Mouse (Mus musculus) ES-E14 (cell line): Measurements from ENCODE around the gene Arhgap24. TPM values are rescaled to one million over a fixed set of nuclear protein-coding genes. Genes with fewer than 3 reads are reported as not detected.

Source experiments
- DNase-seq: peaks from one replicate; pipeline ENCODE4 v3.0.0-alpha.2; 2013; ENCODE audit warnings: low read depth, low spot score
- H3K27ac ChIP-seq: 2 replicates; pipeline ENCODE4 v1.5.1; 2012; ENCODE audit warnings: low read depth, mild to moderate bottlenecking, low read length, moderate library complexity, mixed read lengths; ENCODE audit not compliant: poor library complexity, insufficient read depth, severe bottlenecking
- H3K36me3 ChIP-seq: 2 replicates; pipeline ENCODE4 v1.6.1; 2012; ENCODE audit warnings: mild to moderate bottlenecking, low read length, moderate library complexity, mixed read lengths; ENCODE audit not compliant: control insufficient read depth, poor library complexity, insufficient read depth, severe bottlenecking
- H3K4me1 ChIP-seq, 2 experiments: fragments of 150-350 bp in 1 of 2; sonication (generic) in 1 of 2; 2 replicates each; pipeline ENCODE4 v1.6.1; 2012; ENCODE audit warnings: low read length in 2 of 2, mild to moderate bottlenecking in 1 of 2, mixed read lengths in 1 of 2; ENCODE audit not compliant: control insufficient read depth in 2 of 2, insufficient read depth in 2 of 2, poor library complexity in 1 of 2
- H3K4me3 ChIP-seq, 2 experiments: fragments of 150-350 bp in 1 of 2; sonication (generic) in 1 of 2; 2 replicates each; pipeline ENCODE4 v1.5.1; 2012; ENCODE audit warnings: low read length in 2 of 2, low read depth in 1 of 2, mild to moderate bottlenecking in 1 of 2, mixed read lengths in 1 of 2; ENCODE audit not compliant: insufficient read depth in 1 of 2, poor library complexity in 1 of 2, severe bottlenecking in 1 of 2
- H3K9ac ChIP-seq: 2 replicates; pipeline ENCODE4 v1.6.1; 2012; ENCODE audit warnings: low read depth, mild to moderate bottlenecking, low read length, mixed read lengths; ENCODE audit not compliant: poor library complexity, insufficient read depth, severe bottlenecking
- H3K9me3 ChIP-seq: fragments of 150-350 bp; sonication (generic); 2 replicates; pipeline ENCODE4 v1.6.1; 2012; ENCODE audit warnings: low read depth, mild to moderate bottlenecking, low read length; ENCODE audit not compliant: control insufficient read depth, insufficient read depth
- CHD2 ChIP-seq: IDR thresholded peaks from 2 replicates; pipeline ENCODE4 v1.6.1; 2014; ENCODE audit warnings: mild to moderate bottlenecking, low read depth, low read length, inconsistent platforms
- HCFC1 ChIP-seq: IDR thresholded peaks from 2 replicates; pipeline ENCODE4 v1.6.1; 2012; ENCODE audit warnings: low read length, inconsistent platforms, borderline replicate concordance; ENCODE audit not compliant: insufficient read depth
- MAFK ChIP-seq: IDR thresholded peaks from 2 replicates; pipeline ENCODE4 v1.6.1; 2014; ENCODE audit warnings: mild to moderate bottlenecking, low read depth, low read length, inconsistent platforms; ENCODE audit not compliant: insufficient read depth
- ZC3H11A ChIP-seq: IDR thresholded peaks from 2 replicates; pipeline ENCODE4 v1.6.1; 2012; ENCODE audit warnings: low read depth, mild to moderate bottlenecking, inconsistent platforms, low read length, borderline replicate concordance
- ZNF384 ChIP-seq: IDR thresholded peaks from 2 replicates; pipeline ENCODE4 v1.6.1; 2012; ENCODE audit warnings: low read depth, low read length, inconsistent platforms
- in situ Hi-C, 2 experiments: fragments of 600-800 bp; cut with MboI; formaldehyde crosslinking; loops; one replicate each; pipeline ENCODE4 v1.15.1; 2025; ENCODE audit warnings: low sequenced_read_pairs in 2 of 2, inconsistent platforms in 1 of 2; ENCODE audit not compliant: unreplicated experiment in 2 of 2
- total RNA-seq: library from RNA; depleted of rRNA; stranded (reverse); fragments of 300-350 nt; gene quantifications from 2 replicates; pipeline ENCODE4 v1.2.3, GENCODE M21; 2012

Gene Arhgap24
- total RNA-seq, 1 experiment: 0.89 TPM

GRCm38 (mm10) chr5:102621036-102621435 is 139.8 kb downstream of the Arhgap24 start:
- TF ChIP-seq ZNF384: no peak
- TF ChIP-seq MAFK: no peak
- TF ChIP-seq ZC3H11A: no peak
- no peak for TF ChIP-seq CHD2
- no peak for TF ChIP-seq HCFC1
- H3K36me3 ChIP-seq: no peaks in the 10 kb centered on the region
- no peak overlapping the region for H3K9ac ChIP-seq
- no peak overlapping the region for H3K27ac ChIP-seq
- in situ Hi-C loops: no loop called here
- no peak for DNase-seq
- H3K9me3 ChIP-seq: no peaks in the 10 kb centered on the region
- H3K4me3 ChIP-seq: no peak overlapping the region
- no peaks in the 10 kb centered on the region for H3K4me1 ChIP-seq

- Histone ChIP-seq H3K4me1 (no peaks in the 10 kb centered on the region), H3K9ac (no peak overlapping the region), H3K4me3 (no peak overlapping the region), H3K36me3 (no peaks in the 10 kb centered on the region), H3K27ac (no peak overlapping the region), H3K9me3 (no peaks in the 10 kb centered on the region)
- TF ChIP-seq ZC3H11A: no peak
- TF ChIP-seq ZNF384: no peak
- no peak for TF ChIP-seq CHD2
- TF ChIP-seq HCFC1: no peak
- no peak for TF ChIP-seq MAFK
- DNase-seq: no peak
- in situ Hi-C loops: no loop called here
These were observed 142.7 kb downstream of the Arhgap24 start for GRCm38 (mm10) chr5:102623807-102624435.

- DNase-seq: no peak
- no peak overlapping the region for H3K4me3 ChIP-seq
- no peak overlapping the region for H3K9ac ChIP-seq
- H3K27ac ChIP-seq: no peak overlapping the region
- TF ChIP-seq CHD2 (no peak), ZNF384 (no peak), MAFK (no peak), ZC3H11A (no peak), HCFC1 (no peak)
- in situ Hi-C loops: no loop called here
- no peaks in the 10 kb centered on the region for H3K9me3 ChIP-seq
- no peaks in the 10 kb centered on the region for H3K4me1 ChIP-seq
- H3K36me3 ChIP-seq: no peaks in the 10 kb centered on the region
These were observed 145.5 kb downstream of the Arhgap24 start for GRCm38 (mm10) chr5:102626671-102627070.

GRCm38 (mm10) chr5:102629362-102629771 is 148.2 kb downstream of the Arhgap24 start:
- TF ChIP-seq ZC3H11A (no peak), HCFC1 (no peak), ZNF384 (no peak), MAFK (no peak), CHD2 (no peak)
- H3K4me1 ChIP-seq: no peaks in the 10 kb centered on the region
- H3K36me3 ChIP-seq: no peaks in the 10 kb centered on the region
- H3K9ac ChIP-seq: no peak overlapping the region
- H3K9me3 ChIP-seq: no peaks in the 10 kb centered on the region
- in situ Hi-C loops: no loop called here
- H3K4me3 ChIP-seq: no peak overlapping the region
- H3K27ac ChIP-seq: no peak overlapping the region
- no peak for DNase-seq

GRCm38 (mm10) chr5:102635591-102635990 is 154.4 kb downstream of the Arhgap24 start:
- no peak for DNase-seq

More at GRCm38 (mm10) chr5:102635591-102635990, 154.4 kb downstream of the Arhgap24 start:
- Histone ChIP-seq H3K4me1 (no peaks in the 10 kb centered on the region), H3K9me3 (no peaks in the 10 kb centered on the region), H3K9ac (no peak overlapping the region), H3K27ac (no peak overlapping the region), H3K36me3 (no peaks in the 10 kb centered on the region), H3K4me3 (no peak overlapping the region)
- TF ChIP-seq MAFK (no peak), ZNF384 (no peak), CHD2 (no peak), ZC3H11A (no peak), HCFC1 (no peak)
- in situ Hi-C loops: no loop called here
